Mouse (Mus musculus) cerebellum, adult 2 months (tissue): Measurements from ENCODE around the gene Smtn. TPM values are rescaled to one million over a fixed set of nuclear protein-coding genes. Genes with fewer than 3 reads are reported as not detected.

Experiments
- DNase-seq, 2 experiments: peaks; one replicate each; pipeline ENCODE4 v3.0.0; 2021
- H3K27ac ChIP-seq: fragments of 200-500 bp; 2 replicates; pipeline ENCODE4 v1.5.1; 2012; ENCODE audit warnings: low read length, control low read depth, inconsistent platforms; ENCODE audit not compliant: insufficient read depth
- H3K27me3 ChIP-seq: fragments of 200-500 bp; 2 replicates; pipeline ENCODE4 v1.6.1; 2012; ENCODE audit warnings: inconsistent platforms, mild to moderate bottlenecking, low read length, moderate library complexity; ENCODE audit not compliant: control insufficient read depth, insufficient read depth
- H3K4me1 ChIP-seq: fragments of 200-500 bp; 2 replicates; pipeline ENCODE4 v1.6.1; 2011; ENCODE audit warnings: low read length; ENCODE audit not compliant: control insufficient read depth, insufficient read depth
- H3K4me3 ChIP-seq: fragments of 200-500 bp; replicated peaks from 2 replicates; pipeline ENCODE3; 2011; ENCODE audit warnings: mild to moderate bottlenecking, low read depth, low read length, control low read depth; ENCODE audit not compliant: insufficient read depth
- CTCF ChIP-seq: fragments of 200-500 bp; IDR thresholded peaks from 2 replicates; pipeline ENCODE4 v1.5.1; 2011; ENCODE audit warnings: low read depth, mild to moderate bottlenecking, control low read depth, low read length, moderate library complexity, borderline replicate concordance; ENCODE audit not compliant: insufficient read depth
- POLR2A ChIP-seq: fragments of 200-500 bp; IDR thresholded peaks from 2 replicates; pipeline ENCODE4 v1.6.1; 2011; ENCODE audit warnings: low read length, control low read depth, borderline replicate concordance; ENCODE audit not compliant: insufficient read depth
- WGBS: fragments of 180-500 bp; shearing (Covaris S2); methylation state at CpG from one replicate; pipeline ENCODE4 v1.1.7; 2018; 5-methylcytosine and 5-hydroxymethylcytosine counted together
- polyA plus RNA-seq: library from polyadenylated mRNA; depleted of rRNA; stranded (reverse); fragments of >200 nt; gene quantifications from 2 replicates; pipeline ENCODE4 v1.2.3, GENCODE M21; 2012

Smtn gene
- polyA plus RNA-seq, 1 experiment, result 6.1 TPM

DNA sequence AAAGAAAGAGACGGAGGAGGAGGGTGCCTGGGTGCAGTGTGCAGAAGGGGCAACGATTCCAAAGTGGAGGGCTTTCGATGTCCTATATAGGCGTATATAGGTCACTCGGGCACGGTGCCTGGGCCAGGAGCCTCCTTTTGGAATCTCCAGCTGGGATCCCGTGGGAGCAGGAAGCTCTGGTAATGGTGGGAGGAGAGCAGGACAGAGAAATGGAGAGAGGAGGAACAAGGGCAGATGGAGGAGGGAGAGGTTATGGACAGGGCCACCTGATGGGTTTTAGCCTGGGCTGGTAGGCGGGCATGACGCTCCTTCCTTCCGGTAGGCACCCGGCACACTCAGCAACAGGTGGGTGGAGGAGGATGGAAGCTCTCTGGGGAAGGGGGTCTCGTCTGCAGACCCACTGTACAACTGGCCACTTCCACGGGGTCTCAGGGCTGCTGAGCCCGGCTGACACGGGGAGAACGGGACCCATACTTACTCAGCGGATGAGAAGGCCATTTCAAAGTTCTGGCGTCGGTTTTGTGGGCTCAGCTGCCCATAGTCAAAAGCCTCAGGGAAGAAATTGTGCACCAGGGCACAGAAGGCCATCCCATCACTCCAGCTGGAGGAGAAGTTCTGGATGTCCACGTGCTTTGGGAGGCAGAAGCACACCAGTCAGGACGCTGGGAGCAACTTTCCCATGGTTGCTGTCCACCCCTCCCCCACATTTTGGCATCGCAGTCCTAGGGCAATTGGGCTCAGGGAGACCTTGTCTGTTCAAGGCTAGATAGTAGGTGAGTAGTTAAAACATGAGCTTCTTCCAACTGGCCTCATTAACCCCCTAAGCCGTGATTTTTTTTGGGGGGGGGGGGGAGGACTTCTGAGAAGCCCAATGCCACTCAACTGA lies 18.8 kb downstream of the Smtn start:
- peaks cover 42% of the 10 kb centered on the region for H3K4me1 ChIP-seq
- TF ChIP-seq POLR2A (no peak), CTCF (no peak)
- peak overlapping the region; percentile 13 for H3K4me3 ChIP-seq
- DNase-seq, result peak; percentile 63 to 64
- no peaks in the 10 kb centered on the region for H3K27me3 ChIP-seq
- 31% methylated on average over 23 of the region's 23 CpGs for WGBS
- H3K27ac ChIP-seq, result 0 out of 2 replicates have a peak overlapping the region, but pooled peaks have one; percentile 8

DNA sequence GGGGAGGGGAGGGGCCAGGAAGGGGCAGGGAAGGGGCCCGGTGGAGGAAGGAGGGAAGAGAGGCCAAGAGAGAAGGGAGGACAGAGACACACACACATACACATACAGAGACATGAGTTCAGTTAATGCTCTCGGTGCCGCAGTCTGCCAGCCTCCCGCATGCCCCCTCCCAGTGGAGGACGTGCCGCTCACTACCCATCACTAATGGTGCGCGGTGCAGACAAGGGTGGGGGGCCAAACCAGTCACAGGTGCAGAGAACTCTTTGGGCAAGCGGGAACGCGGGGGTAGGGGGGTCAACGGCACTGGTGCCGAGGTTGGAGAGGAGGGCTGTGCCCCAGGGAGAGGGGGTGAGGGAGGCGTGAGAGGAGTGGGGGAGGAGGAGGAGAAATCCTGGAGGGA lies 19.5 kb downstream of the Smtn start:
- peak overlapping the region; percentile 13 for H3K4me3 ChIP-seq
- H3K27ac ChIP-seq, result peak overlapping the region; percentile 9; the same call in 1 of the 2 replicates
- WGBS, result 14% methylated on average over 14 of the region's 14 CpGs
- TF ChIP-seq CTCF, result no peak
- no peak for TF ChIP-seq POLR2A
- H3K27me3 ChIP-seq, result no peaks in the 10 kb centered on the region
- DNase-seq, result peak; percentile 51 to 53
- H3K4me1 ChIP-seq, result peaks cover 41% of the 10 kb centered on the region

DNA sequence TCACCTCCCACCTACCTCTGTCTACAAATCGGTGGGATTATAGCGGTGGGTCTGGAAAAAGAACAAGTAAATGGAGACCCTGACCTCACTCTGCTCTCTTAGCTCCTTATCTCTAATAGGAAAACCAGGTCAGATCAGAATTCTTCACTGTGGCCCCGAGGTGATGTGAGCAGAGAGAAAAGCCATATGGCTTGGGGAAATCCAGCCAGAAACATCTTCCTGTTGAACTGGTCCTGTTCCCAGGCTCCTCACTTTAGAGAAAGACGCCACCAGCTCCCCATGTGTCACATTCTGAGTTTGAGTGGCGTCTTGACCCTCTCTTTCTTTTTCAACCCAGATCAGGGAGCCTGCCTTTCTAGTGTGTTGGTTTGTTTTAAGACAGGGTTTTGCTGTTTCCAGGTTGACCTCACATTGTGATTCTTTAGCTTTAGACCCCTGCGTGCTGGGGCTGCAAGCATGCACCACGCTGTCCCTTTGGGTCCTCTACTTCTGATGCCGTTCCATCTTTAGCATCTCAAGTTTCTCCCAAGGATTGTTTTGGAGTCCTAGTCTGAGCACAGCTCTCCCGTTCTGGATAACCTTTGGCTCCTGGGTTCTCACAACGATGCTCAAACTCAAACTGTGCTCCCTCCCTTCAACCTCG lies 20.5 kb downstream of the Smtn start:
- WGBS, result 23% methylated on average over 11 of the region's 11 CpGs
- Histone ChIP-seq H3K27me3 (no peaks in the 10 kb centered on the region), H3K27ac (peak overlapping the region; percentile 83), H3K4me3 (peak overlapping the region; percentile 14), H3K4me1 (peaks cover 41% of the 10 kb centered on the region)
- DNase-seq, result peak; percentile 69 to 84
- no peak for TF ChIP-seq CTCF
- TF ChIP-seq POLR2A, result 0 out of 2 replicates have a peak, but pooled peaks have one; percentile 8

DNA sequence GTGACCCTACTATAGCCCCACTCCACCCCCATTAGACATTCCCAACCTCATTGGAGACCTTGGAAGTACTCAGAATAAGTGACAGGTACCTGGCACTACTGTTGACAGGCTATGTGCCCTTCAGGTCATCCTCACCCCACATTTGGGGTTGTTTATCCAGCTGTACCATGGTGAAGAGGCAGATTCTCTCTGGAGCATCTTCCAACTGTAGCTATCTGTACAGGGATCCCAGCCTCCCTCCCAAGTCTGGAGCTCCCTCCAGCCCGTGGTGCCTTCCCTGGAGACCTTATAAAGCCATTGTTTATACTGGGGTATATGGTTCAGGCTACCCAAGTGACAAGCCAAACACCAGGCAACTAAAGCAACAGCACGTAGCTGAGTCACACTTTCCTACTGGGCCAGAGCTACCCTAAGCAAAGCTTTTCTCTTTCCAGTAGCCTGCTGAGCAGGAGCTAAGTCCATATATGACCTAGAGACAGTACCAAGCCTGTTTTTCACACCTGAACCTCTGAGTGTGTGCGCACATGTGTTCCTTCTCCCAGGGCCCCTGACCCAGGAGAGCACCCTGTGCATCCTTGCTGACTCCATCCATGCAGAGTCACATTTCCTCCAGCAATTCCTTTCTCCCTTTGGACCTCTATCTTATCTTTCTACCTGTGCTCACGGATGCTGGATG lies 21.2 kb downstream of the Smtn start:
- WGBS, result 25% methylated on average over 4 of the region's 4 CpGs

DNA sequence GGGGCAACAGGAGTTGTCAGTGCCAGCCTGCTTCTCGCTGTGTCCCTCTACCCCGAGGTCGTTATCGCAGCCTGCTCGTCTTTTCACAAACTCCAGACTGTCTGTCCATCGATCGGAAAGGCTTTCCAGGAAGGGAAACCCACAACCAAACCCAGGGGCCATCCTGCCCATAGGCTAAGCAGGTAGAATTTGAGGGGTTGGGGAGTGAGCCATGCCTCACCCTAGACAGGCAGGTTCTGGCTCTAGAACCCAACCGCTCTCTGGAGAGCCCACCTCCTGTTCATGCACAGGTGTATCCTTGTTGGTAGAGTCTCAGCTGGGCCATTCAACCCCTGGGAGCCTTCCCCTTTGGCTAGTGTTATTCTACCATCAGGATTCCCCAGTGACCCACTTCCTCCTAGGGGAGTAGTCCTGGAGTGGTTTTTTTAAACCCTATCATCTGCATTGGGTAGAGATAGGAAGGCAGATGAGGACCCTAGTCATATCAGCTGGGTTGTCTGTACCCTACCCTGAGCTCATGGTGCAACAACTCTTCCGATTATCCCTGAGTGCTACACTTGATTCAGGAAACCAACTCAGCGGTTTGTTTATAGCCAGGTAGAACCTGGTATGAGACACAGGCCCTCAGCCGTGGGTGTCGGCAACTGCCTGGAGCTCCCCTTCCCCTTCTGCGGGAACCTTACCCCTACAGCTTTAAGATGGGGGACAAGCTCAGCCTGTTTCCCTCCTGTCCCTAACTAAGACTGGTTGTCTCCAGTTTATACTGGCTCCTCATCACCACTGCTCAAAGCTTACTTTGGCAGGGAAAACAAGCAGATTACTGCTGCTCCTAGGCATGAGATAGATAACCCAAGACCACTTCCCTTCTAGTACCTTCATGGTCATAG lies 22.3 kb downstream of the Smtn start:
- Histone ChIP-seq H3K4me1 (peaks cover 46% of the 10 kb centered on the region), H3K27ac (peak overlapping the region; percentile 83), H3K27me3 (no peaks in the 10 kb centered on the region), H3K4me3 (peak overlapping the region; percentile 86)
- peak; percentile 41 to 56 for DNase-seq
- 44% methylated on average over 13 of the region's 13 CpGs for WGBS
- 0 out of 2 replicates have a peak, but pooled peaks have one; percentile 18 for TF ChIP-seq POLR2A
- no peak for TF ChIP-seq CTCF

More for the DNA sequence above, 21.2 kb downstream of the Smtn start:
- H3K4me1 ChIP-seq, result peaks cover 41% of the 10 kb centered on the region
- DNase-seq, result peak; percentile 56 to 62
- H3K27me3 ChIP-seq, result no peaks in the 10 kb centered on the region
- H3K4me3 ChIP-seq, result peak overlapping the region; percentile 14
- peak overlapping the region; percentile 83 for H3K27ac ChIP-seq
- TF ChIP-seq CTCF (no peak), POLR2A (no peak)

DNA sequence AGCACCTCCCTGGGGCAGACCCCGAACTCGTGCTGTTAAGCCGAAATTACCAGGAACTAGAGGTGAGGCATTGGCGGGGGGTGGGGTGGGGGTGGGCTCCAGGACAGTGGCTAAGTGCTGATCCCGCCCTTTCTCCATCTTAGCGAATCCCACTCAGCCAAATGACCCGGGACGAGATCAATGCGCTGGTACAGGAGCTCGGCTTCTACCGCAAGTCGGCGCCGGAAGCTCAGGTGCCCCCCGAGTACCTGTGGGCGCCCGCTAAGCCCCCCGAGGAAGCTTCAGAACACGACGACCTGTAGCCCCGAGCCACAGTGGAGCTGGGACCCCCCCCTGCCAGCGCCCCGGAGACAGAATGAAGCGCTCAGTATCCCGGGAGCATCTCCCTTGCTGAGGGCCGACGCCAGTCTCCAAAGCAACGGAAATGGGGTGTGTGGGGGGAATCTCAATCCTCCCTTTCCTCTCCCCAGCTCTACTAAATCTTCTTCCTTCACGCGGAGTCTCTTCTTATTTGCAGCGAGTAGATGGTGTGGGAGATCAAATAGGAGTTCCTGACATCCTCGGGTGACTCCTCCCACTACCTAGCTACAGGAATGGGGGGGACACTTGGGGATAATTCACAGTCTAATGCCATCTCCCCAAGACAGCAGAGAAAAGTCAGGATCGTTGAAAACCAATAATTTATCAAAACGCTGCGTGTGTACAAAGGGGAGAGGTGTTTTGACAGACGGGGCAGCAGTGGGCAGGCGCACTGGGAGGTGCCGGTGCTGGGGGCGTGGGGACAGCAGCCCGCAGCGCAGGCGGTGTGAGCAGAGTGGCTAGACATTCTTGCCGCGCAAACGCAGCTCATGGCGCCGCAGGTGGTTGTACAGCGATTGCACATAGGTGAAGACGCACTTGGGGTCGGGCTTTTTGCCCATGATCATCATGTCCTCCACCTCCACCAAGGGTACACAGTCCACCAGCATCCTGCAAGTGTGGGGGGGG lies 23.3 kb downstream of the Smtn start:
- peak overlapping the region; percentile 86 for H3K4me3 ChIP-seq
- peaks cover 43% of the 10 kb centered on the region for H3K4me1 ChIP-seq
- whole genome bisulfite sequencing, result 5% methylated on average over 50 of the region's 50 CpGs
- H3K27ac ChIP-seq, result peak overlapping the region; percentile 93
- peak; percentile 10; the same call in 1 of the 2 replicates for TF ChIP-seq POLR2A
- no peak for TF ChIP-seq CTCF
- H3K27me3 ChIP-seq, result no peaks in the 10 kb centered on the region
- peak; percentile 59 to 63 for DNase-seq
